Mouse (Mus musculus) cerebellum, adult 9-11 months (tissue): Measurements from ENCODE around the gene Smagp.

Experiments used
- DNase-seq: peaks from one replicate; pipeline ENCODE4 v3.0.0; 2022

Smagp gene

DNA sequence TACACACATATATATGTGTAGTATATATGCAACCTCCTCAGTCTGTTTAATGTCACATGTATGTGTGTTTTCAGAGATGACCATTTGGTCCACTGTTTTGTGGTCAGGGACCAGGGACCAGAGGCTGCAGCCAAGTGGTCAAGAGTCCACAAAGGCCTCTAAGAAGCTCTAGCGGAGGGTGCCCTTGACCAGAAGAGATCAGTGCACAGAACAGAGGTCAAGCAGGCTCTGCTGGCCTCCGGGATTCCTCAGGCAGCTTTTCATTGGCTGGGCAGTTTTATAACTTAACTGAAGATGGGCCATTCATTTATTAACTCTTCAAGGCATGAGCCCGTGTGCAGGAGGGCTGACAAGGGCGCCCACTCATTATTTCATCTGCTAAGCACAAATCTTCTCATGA lies 49.6 kb downstream of the Smagp start:
- no peak for DNase-seq

DNA sequence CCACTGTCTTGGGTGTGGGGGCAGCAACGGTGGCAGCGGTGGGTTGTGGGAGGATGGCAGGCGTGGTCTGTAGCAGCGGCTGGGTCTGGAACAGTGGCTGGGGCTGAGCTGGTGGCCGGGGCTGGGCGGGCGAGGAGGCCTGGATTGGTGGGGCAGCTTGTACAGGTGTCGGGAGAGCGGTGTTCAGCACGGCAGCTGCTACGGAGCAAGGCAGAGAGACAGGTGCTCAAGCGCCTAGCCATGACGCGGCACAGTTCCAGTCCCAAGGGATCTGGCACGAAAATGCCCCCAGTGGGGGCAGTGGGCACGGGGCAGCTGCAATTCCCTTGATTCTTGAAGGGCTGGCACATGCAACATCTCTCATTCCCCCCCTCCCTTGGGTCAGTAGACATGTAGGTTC lies 50.8 kb downstream of the Smagp start:
- DNase-seq, result no peak

DNA sequence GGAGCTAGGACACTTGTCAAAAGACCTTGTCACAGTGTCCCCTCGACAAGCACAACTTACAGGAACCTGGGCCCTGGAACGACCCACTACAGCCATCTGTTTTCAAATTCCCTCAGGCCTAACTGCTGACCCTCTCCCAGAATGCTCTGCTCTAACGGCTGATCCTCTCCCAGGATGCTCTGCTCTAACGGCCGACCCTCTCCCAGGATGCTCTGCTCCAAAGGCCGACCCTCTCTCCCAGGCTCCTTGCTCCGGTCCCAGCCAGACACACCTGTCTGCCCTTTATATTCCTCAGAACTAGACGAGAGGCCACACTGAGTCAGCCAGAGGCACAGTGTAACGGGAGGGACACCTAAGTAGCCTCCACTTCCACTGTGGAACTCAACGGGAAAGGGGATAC lies 56.6 kb downstream of the Smagp start:
- DNase-seq, result no peak

DNA sequence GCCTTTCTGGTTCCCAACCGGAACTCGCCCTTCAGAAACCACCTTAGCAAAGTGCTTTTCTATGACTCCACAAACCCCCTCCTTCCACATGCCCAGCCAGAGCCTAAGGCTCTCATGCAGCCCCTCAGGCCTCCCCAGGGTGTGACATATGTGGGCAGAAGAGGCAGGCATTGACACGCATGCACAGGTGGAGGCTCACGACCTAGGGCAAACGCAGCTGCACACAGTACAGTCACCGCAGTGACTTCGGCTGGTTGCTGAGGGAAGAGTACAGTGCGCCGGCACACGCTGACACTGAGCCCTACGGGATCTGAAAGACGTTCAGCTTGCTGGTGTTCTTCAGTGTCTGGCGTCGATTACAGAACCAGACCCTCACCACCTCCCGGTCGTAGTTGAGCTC lies 58.8 kb downstream of the Smagp start:
- DNase-seq, result no peak

DNA sequence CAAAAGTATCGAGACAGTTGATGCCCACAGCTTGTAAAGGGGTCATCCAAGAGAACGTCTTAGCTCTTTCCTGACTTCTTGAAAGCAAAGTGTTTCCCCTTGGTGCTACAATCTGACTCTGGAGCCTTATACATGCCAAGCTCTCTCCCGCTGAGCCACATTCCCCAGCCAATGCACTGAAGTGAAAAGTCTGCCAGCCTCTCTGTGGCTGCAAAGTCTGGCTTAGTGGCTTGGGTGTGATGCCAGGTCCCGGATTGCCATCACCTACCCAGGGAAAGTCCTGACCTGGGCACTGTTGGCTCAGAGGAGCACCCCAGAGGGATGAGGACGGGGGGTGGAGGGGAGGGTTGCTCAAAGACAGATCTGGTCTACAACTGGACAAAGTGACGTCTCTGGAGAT lies 59.9 kb downstream of the Smagp start:
- DNase-seq, result no peak

DNA sequence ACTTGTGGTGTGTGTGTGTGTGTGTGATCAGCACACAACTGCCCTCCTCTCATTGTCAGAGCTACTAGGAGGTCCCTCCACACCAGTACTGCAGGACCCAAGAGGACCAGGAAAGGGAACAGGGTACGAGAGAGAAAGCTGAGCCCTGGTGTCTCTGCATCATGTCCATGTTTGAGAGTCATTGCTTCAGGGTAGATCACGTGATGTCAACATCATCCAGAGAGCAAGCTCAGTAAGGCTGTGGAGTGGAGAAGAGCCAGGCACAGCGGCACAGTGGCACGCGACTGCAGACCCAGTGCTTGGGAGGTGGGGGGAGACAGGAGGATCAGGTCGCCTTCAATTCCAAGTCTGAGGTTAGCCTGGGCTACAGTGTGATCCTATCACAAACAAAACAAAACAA lies 60.3 kb downstream of the Smagp start:
- DNase-seq, result no peak

DNA sequence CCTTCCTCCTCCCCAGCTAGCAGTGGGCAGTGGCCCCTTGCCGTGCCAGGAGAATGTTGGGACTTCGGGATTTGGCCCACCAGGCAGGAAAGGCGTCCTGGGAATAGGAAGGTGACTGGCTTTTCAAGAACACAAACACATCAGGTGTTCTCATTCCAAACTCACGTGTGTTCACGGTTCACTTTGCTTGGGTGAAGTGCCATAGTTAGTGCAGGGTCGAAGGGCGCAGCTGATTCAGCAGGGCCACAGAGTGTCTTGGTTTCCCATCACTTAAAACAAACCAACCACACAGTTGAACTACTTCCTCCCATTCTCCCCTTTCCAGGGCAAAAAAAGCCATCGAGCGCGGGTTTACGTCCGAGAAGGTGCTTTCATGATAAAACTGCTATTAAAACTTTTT lies 61.4 kb downstream of the Smagp start:
- no peak for DNase-seq

DNA sequence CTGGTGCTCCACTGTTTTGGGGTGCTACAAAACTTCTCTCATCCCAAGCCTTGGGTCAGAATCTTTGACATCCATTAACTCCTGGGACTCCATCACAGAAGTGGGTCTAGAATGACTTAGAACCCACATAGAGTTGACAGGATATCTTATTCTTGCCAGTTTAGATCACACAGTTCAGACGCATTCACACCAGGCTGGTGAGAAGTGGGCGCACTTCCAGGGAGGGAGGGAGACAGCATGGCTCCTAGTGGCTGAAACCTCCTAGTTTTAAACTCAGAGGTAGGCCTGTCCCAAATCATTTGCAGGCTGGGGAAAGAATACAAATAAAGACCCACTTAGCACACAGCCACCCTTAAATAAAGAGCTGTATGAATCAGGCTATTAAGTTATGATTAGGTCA lies 62.4 kb downstream of the Smagp start:
- no peak for DNase-seq

DNA sequence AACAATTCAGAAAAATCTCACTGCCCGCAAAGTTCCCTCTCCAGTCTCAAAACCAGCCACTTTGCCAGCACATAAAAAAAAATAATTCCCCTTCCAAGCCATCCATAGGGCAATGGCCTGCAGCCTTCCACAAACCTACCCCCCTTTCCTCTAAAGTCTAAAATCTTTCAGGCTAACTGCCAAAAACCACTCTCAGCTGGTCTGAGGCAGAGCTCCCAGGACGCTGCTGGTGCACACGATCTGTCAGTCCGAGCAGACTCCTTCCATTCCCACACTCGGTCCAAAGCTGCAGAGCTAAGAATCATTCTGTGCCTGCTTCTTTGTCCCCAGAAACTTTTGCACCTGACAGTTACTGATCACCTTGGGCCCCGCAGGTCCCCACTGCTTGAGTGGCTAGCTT lies 62.8 kb downstream of the Smagp start:
- DNase-seq, result no peak
